Mouse (Mus musculus): ENCODE data around the gene Utf1.

Gene Utf1

GRCm38 (mm10) chr7:139943674-139944281, at the start of gene Utf1:
Gene Utf1 (plus strand): TSS chr7:139943789.
- DNase-seq (ENCODE audit: low spot score): no peak

GRCm38 (mm10) chr7:139894655-139895557, 48.7 kb upstream of the Utf1 start, which contains the start of gene Kndc1:
Gene Kndc1 (plus strand): TSS chr7:139894696.
- DNase-seq (ENCODE audit: low spot score): no peak

- DNase-seq (ENCODE audit: low spot score): no peak
These were observed 47.3 kb upstream of the Utf1 start for GRCm38 (mm10) chr7:139896271-139896670.

GRCm38 (mm10) chr7:139896796-139897195, 46.8 kb upstream of the Utf1 start:
- no peak for DNase-seq (ENCODE audit: low spot score)

GRCm38 (mm10) chr7:139898606-139899005, 45.0 kb upstream of the Utf1 start:
- no peak for DNase-seq (ENCODE audit: low spot score)

- DNase-seq (ENCODE audit: low spot score): no peak
These were observed 44.1 kb upstream of the Utf1 start for GRCm38 (mm10) chr7:139899505-139899904.

- DNase-seq (ENCODE audit: low spot score): no peak
These were observed 43.1 kb upstream of the Utf1 start for GRCm38 (mm10) chr7:139900456-139900855.

GRCm38 (mm10) chr7:139900896-139901295, 42.7 kb upstream of the Utf1 start:
- no peak for DNase-seq (ENCODE audit: low spot score)

- no peak for DNase-seq (ENCODE audit: low spot score)
These were observed 41.6 kb upstream of the Utf1 start for GRCm38 (mm10) chr7:139901981-139902380.

GRCm38 (mm10) chr7:139905261-139905660, 38.3 kb upstream of the Utf1 start:
- DNase-seq (ENCODE audit: low spot score): no peak

GRCm38 (mm10) chr7:139905661-139906060, 37.9 kb upstream of the Utf1 start:
- DNase-seq (ENCODE audit: low spot score): no peak

GRCm38 (mm10) chr7:139908176-139908575, 35.4 kb upstream of the Utf1 start:
- DNase-seq (ENCODE audit: low spot score): no peak

GRCm38 (mm10) chr7:139909469-139909868, 34.1 kb upstream of the Utf1 start:
- DNase-seq (ENCODE audit: low spot score): no peak

GRCm38 (mm10) chr7:139910204-139910835, 33.3 kb upstream of the Utf1 start:
- no peak for DNase-seq (ENCODE audit: low spot score)

GRCm38 (mm10) chr7:139914141-139915047, 29.2 kb upstream of the Utf1 start:
- no peak for DNase-seq (ENCODE audit: low spot score)

GRCm38 (mm10) chr7:139915646-139916257, 27.8 kb upstream of the Utf1 start:
- DNase-seq (ENCODE audit: low spot score): no peak

- no peak for DNase-seq (ENCODE audit: low spot score)
These were observed 27.2 kb upstream of the Utf1 start for GRCm38 (mm10) chr7:139916345-139916744.

GRCm38 (mm10) chr7:139918262-139918661, 25.3 kb upstream of the Utf1 start:
- no peak for DNase-seq (ENCODE audit: low spot score)

- no peak for DNase-seq (ENCODE audit: low spot score)
These were observed 12.9 kb upstream of the Utf1 start for GRCm38 (mm10) chr7:139930732-139931131.

GRCm38 (mm10) chr7:139936705-139937104, 6.9 kb upstream of the Utf1 start:
- DNase-seq (ENCODE audit: low spot score): no peak

- DNase-seq (ENCODE audit: low spot score): no peak
These were observed 6.5 kb upstream of the Utf1 start for GRCm38 (mm10) chr7:139937138-139937537.

Measured in ovary, postnatal 10 days (tissue).